Mouse (Mus musculus) megakaryocyte-erythroid progenitor cell, adult 5-6 weeks (primary cell): ENCODE data around the gene Gm28047. TPM values are rescaled to one million over a fixed set of nuclear protein-coding genes. Genes with fewer than 3 reads are reported as not detected.
A peak's percentile ranks its signal among the peaks of the same experiment; 100 is the strongest.

Source experiments
- ATAC-seq: replicated peaks from 2 replicates; pipeline ENCODE4 v1.8.0; 2016; ENCODE audit warnings: mild to moderate bottlenecking, inconsistent platforms; ENCODE audit not compliant: severe bottlenecking, poor library complexity, low FRiP score, low TSS enrichment
- total RNA-seq, 2 experiments: library from RNA; stranded (forward) in 1 of 2; stranded (reverse) in 1 of 2; fragments of 200-1000, 215-1000 nt in 1 of 2; fragments of >200 nt in 1 of 2; fragmentation: Nextera tagmentation in 1 of 2; gene quantifications; 2 replicates each; pipeline ENCODE4 v1.2.3; 2014 to 2017

Gene Gm28047
- total RNA-seq, 2 experiments from 2014 or later, result not detected

GRCm38 (mm10) chr15:102505770-102506463, 119.0 kb downstream of the Gm28047 start:
- no peak for ATAC-seq

- peak; percentile 10; the same call in 1 of the 2 replicates for ATAC-seq
Measured at GRCm38 (mm10) chr15:102505073-102505769, 119.6 kb downstream of the Gm28047 start.

GRCm38 (mm10) chr15:102503924-102504782, 120.7 kb downstream of the Gm28047 start:
- ATAC-seq, result no peak

- no peak for ATAC-seq
Measured at GRCm38 (mm10) chr15:102503447-102503846, 121.4 kb downstream of the Gm28047 start, which contains the start of gene Gm10337. Gene Gm10337, plus strand, starts transcription at chr15:102503722.

- no peak for ATAC-seq
Measured at GRCm38 (mm10) chr15:102502254-102502840, 122.5 kb downstream of the Gm28047 start.

GRCm38 (mm10) chr15:102501084-102501814, 123.6 kb downstream of the Gm28047 start:
- 0 out of 2 replicates have a peak, but pooled peaks have one; percentile 21 for ATAC-seq

GRCm38 (mm10) chr15:102500479-102500878, 124.4 kb downstream of the Gm28047 start:
- ATAC-seq, result no peak

- ATAC-seq, result no peak
Measured at GRCm38 (mm10) chr15:102499851-102500250, 125.0 kb downstream of the Gm28047 start.

- ATAC-seq, result 0 out of 2 replicates have a peak, but pooled peaks have one; percentile 15
Measured at GRCm38 (mm10) chr15:102499370-102499769, 125.5 kb downstream of the Gm28047 start.

- ATAC-seq, result no peak
Measured at GRCm38 (mm10) chr15:102498322-102498721, 126.5 kb downstream of the Gm28047 start.

GRCm38 (mm10) chr15:102487664-102488063, 137.2 kb downstream of the Gm28047 start:
- ATAC-seq, result no peak

GRCm38 (mm10) chr15:102485853-102486252, 139.0 kb downstream of the Gm28047 start:
- no peak for ATAC-seq

- no peak for ATAC-seq
Measured at GRCm38 (mm10) chr15:102483136-102483535, 141.7 kb downstream of the Gm28047 start.

- ATAC-seq, result no peak
Measured at GRCm38 (mm10) chr15:102474520-102474919, 150.3 kb downstream of the Gm28047 start.

Other genes starting within 250 kb of the Gm28047 start
- gene Sp1, start 218.9 kb downstream of the Gm28047 start, total RNA-seq (2014; fragmentation: Nextera tagmentation), result 68.0 and 80.3 TPM in 2 replicates
- 45.0 and 62.2 TPM in 2 replicates for gene Sp1, start 218.9 kb downstream of the Gm28047 start, total RNA-seq (2017)
- not detected in 2 replicates for gene Amhr2, start 179.7 kb downstream of the Gm28047 start, total RNA-seq (2014; fragmentation: Nextera tagmentation)
- not detected in 2 replicates for gene Amhr2, start 179.7 kb downstream of the Gm28047 start, total RNA-seq (2017)
- gene Prr13, start 166.0 kb downstream of the Gm28047 start, total RNA-seq (2014; fragmentation: Nextera tagmentation), result 61.5 and 97.6 TPM in 2 replicates
- gene Prr13, start 166.0 kb downstream of the Gm28047 start, total RNA-seq (2017), result 50.3 and 54.5 TPM in 2 replicates
- 749 and 832 TPM in 2 replicates for gene Pcbp2, start 154.5 kb downstream of the Gm28047 start, total RNA-seq (2014; fragmentation: Nextera tagmentation)
- 152 and 207 TPM in 2 replicates for gene Pcbp2, start 154.5 kb downstream of the Gm28047 start, total RNA-seq (2017)
- not detected in 2 replicates for gene Gm10337, start 121.3 kb downstream of the Gm28047 start, total RNA-seq (2014; fragmentation: Nextera tagmentation)
- gene Gm10337, start 121.3 kb downstream of the Gm28047 start, total RNA-seq (2017), result not detected in 2 replicates
- gene Map3k12, start 108.0 kb downstream of the Gm28047 start, total RNA-seq (2014; fragmentation: Nextera tagmentation), result 0.39 TPM in 1 of 2 replicates, not detected in the other
- 0.14 and 0.15 TPM in 2 replicates for gene Map3k12, start 108.0 kb downstream of the Gm28047 start, total RNA-seq (2017)
- 37.4 and 40.7 TPM in 2 replicates for gene Tarbp2, start 106.9 kb downstream of the Gm28047 start, total RNA-seq (2014; fragmentation: Nextera tagmentation)
- 17.0 and 19.7 TPM in 2 replicates for gene Tarbp2, start 106.9 kb downstream of the Gm28047 start, total RNA-seq (2017)
- gene Npff, start 100.1 kb downstream of the Gm28047 start, total RNA-seq (2014; fragmentation: Nextera tagmentation), result 5.1 and 8.2 TPM in 2 replicates
- 0.89 and 3.4 TPM in 2 replicates for gene Npff, start 100.1 kb downstream of the Gm28047 start, total RNA-seq (2017)
- gene Atf7, start 397 bp upstream of the Gm28047 start, total RNA-seq (2014; fragmentation: Nextera tagmentation), result 115 and 116 TPM in 2 replicates
- gene Atf7, start 397 bp upstream of the Gm28047 start, total RNA-seq (2017), result 24.7 and 27.0 TPM in 2 replicates
- gene Atp5g2, start 47.3 kb upstream of the Gm28047 start, total RNA-seq (2014; fragmentation: Nextera tagmentation), result 135 and 168 TPM in 2 replicates
- 71.6 and 94.3 TPM in 2 replicates for gene Atp5g2, start 47.3 kb upstream of the Gm28047 start, total RNA-seq (2017)
- 11.3 and 14.1 TPM in 2 replicates for gene Calcoco1, start 97.1 kb upstream of the Gm28047 start, total RNA-seq (2014; fragmentation: Nextera tagmentation)
- 12.6 and 20.3 TPM in 2 replicates for gene Calcoco1, start 97.1 kb upstream of the Gm28047 start, total RNA-seq (2017)